Comparison of ENCODE assay signal across 31 mouse cellular contexts in genomic region chr7:44919127-44919526, GRCm38 (mm10). TPM values are rescaled to one million over a fixed set of nuclear protein-coding genes. Genes with fewer than 3 reads are reported as not detected.
DNase-seq lines count a peak whose midpoint lies in the region; ATAC-seq lines count a peak whose summit lies in the region.
"Had no signal": no experiment of that assay in that cellular context is flagged by ENCODE, and none has a peak within 500 bp of the region (broad histone marks: within the 10 kb centered on the region; RNA-seq: fewer than 3 reads in every experiment).

No protein-coding gene starts in this region.

- peaks cover 21% of the 10 kb centered on the region for H3K4me1 ChIP-seq in heart, embryonic 11.5 days (ENCODE audit: control insufficient read depth, insufficient read depth, low read length)
- peaks cover 59% of the 10 kb centered on the region for H3K4me1 ChIP-seq in liver, embryonic 12.5 days
- H3K4me1 ChIP-seq in embryonic facial prominence, embryonic 14.5 days (ENCODE audit: control insufficient read depth, insufficient read depth, low read length): no peaks in the 10 kb centered on the region
- H3K4me1 ChIP-seq in kidney, embryonic 15.5 days: peaks cover 6% of the 10 kb centered on the region; the same call in 1 of the 2 replicates
- H3K4me1 ChIP-seq: embryonic facial prominence, embryonic 12.5 days; forebrain, embryonic 12.5 days; limb, embryonic 13.5 days; midbrain, embryonic 12.5 days had no signal

- ATAC-seq in heart, embryonic 11.5 days (replicated peaks; ENCODE audit: insufficient number of reproducible peaks, low FRiP score, low TSS enrichment): no peak
- ATAC-seq in liver, embryonic 12.5 days: no peak
- no peak for ATAC-seq in embryonic facial prominence, embryonic 14.5 days (ENCODE audit: low read depth)
- ATAC-seq in kidney, embryonic 15.5 days (replicated peaks; ENCODE audit: low FRiP score): no peak
- ATAC-seq: activated CD4-positive, CD25-positive, alpha-beta regulatory T cell, adult 4 months; forebrain, postnatal 0 days; hindbrain, embryonic 16.5 days; lung, postnatal 0 days had no signal

- DNase-seq in heart, adult 9 months (ENCODE audit: low spot score in 2 of 2): no peak
- DNase-seq in liver: no peak
- peak; percentile 56 for DNase-seq in Muller cell, postnatal 12 days (ENCODE audit: inconsistent ontology term)
- peak; percentile 41 for DNase-seq in embryonic facial prominence, embryonic 14.5 days (ENCODE audit: low spot score)
- DNase-seq: adrenal gland, adult 2 months; B cell, adult 2 months; cerebellum, adult 8-10 months; forebrain, postnatal 0 days; gastrocnemius, postnatal 14 days; heart, postnatal 10 days; kidney, adult 8-10 months; kidney, postnatal 10 days; layer of hippocampus, adult 9-11 months; lung, postnatal 4 days; spleen, adult 18-20 months; thymus, adult 18-20 months; thymus, postnatal 25 days had no signal

- H3K9me3 ChIP-seq in heart, embryonic 11.5 days (replicated peaks; ENCODE audit: control insufficient read depth, low read length): no peaks in the 10 kb centered on the region
- H3K9me3 ChIP-seq in liver, embryonic 12.5 days (replicated peaks): no peaks in the 10 kb centered on the region
- no peaks in the 10 kb centered on the region for H3K9me3 ChIP-seq in embryonic facial prominence, embryonic 14.5 days (ENCODE audit: control insufficient read depth, low read length)
- no peaks in the 10 kb centered on the region for H3K9me3 ChIP-seq in kidney, embryonic 15.5 days (replicated peaks)
- H3K9me3 ChIP-seq: embryonic facial prominence, embryonic 12.5 days; forebrain, embryonic 12.5 days; heart, embryonic 13.5 days; limb, embryonic 13.5 days; megakaryocyte, embryonic 14.5 days; midbrain, embryonic 12.5 days had no signal

- H3K27me3 ChIP-seq in heart, embryonic 11.5 days (ENCODE audit: control insufficient read depth, insufficient read depth, low read length): no peaks in the 10 kb centered on the region
- no peaks in the 10 kb centered on the region for H3K27me3 ChIP-seq in liver, embryonic 12.5 days (replicated peaks)
- H3K27me3 ChIP-seq in embryonic facial prominence, embryonic 14.5 days (replicated peaks; ENCODE audit: control insufficient read depth, insufficient read depth, low read length): no peaks in the 10 kb centered on the region
- H3K27me3 ChIP-seq in kidney, embryonic 15.5 days: no peaks in the 10 kb centered on the region
- H3K27me3 ChIP-seq: embryonic facial prominence, embryonic 12.5 days; forebrain, embryonic 12.5 days; heart, embryonic 13.5 days; limb, embryonic 13.5 days; megakaryocyte, embryonic 14.5 days; midbrain, embryonic 12.5 days had no signal

- 87% methylated on average over 5 of the region's 5 CpGs for WGBS in heart, embryonic 11.5 days (ENCODE audit: insufficient replicate concordance)
- WGBS in liver, embryonic 12.5 days (ENCODE audit: insufficient replicate concordance): 88% methylated on average over 5 of the region's 5 CpGs
- 72% methylated on average over 5 of the region's 5 CpGs for WGBS in embryonic facial prominence, embryonic 14.5 days
- WGBS in kidney, embryonic 15.5 days: 95% methylated on average over 5 of the region's 5 CpGs

- no peak overlapping the region for H3K27ac ChIP-seq in heart, embryonic 11.5 days (ENCODE audit: low read depth, low read length)
- H3K27ac ChIP-seq in liver, embryonic 12.5 days: peak overlapping the region; percentile 74; the same call in 1 of the 2 replicates
- peak overlapping the region; percentile 72 for H3K27ac ChIP-seq in embryonic facial prominence, embryonic 14.5 days (replicated peaks; ENCODE audit: low read depth, low read length)
- no peak overlapping the region for H3K27ac ChIP-seq in kidney, embryonic 15.5 days
- H3K27ac ChIP-seq: embryonic facial prominence, embryonic 12.5 days; forebrain, embryonic 12.5 days; heart, embryonic 13.5 days; limb, embryonic 13.5 days; midbrain, embryonic 12.5 days had no signal

- peaks cover 27% of the 10 kb centered on the region for H3K36me3 ChIP-seq in heart, embryonic 11.5 days (ENCODE audit: control insufficient read depth, insufficient read depth, low read length)
- H3K36me3 ChIP-seq in liver, embryonic 12.5 days: peaks cover 96% of the 10 kb centered on the region
- peaks cover 61% of the 10 kb centered on the region for H3K36me3 ChIP-seq in embryonic facial prominence, embryonic 14.5 days (ENCODE audit: control insufficient read depth, insufficient read depth, low read length)
- H3K36me3 ChIP-seq in kidney, embryonic 15.5 days: peaks cover 66% of the 10 kb centered on the region

- no peak overlapping the region for H3K4me3 ChIP-seq in heart, embryonic 11.5 days (ENCODE audit: low read depth, low read length)
- no peak overlapping the region for H3K4me3 ChIP-seq in liver, embryonic 12.5 days
- H3K4me3 ChIP-seq in embryonic facial prominence, embryonic 14.5 days (ENCODE audit: low read depth, low read length): no peak overlapping the region
- no peak overlapping the region for H3K4me3 ChIP-seq in kidney, embryonic 15.5 days (replicated peaks)
- H3K4me3 ChIP-seq: embryonic facial prominence, embryonic 12.5 days; forebrain, embryonic 12.5 days; heart, embryonic 13.5 days; limb, embryonic 13.5 days; megakaryocyte, embryonic 14.5 days; midbrain, embryonic 12.5 days had no signal

- 0 out of 2 replicates have a peak overlapping the region, but pooled peaks have one; percentile 28 for H3K9ac ChIP-seq in heart, embryonic 11.5 days (ENCODE audit: low read depth, low read length)
- no peak overlapping the region for H3K9ac ChIP-seq in liver, embryonic 12.5 days
- no peak overlapping the region for H3K9ac ChIP-seq in embryonic facial prominence, embryonic 14.5 days (ENCODE audit: low read depth, low read length)
- no peak overlapping the region for H3K9ac ChIP-seq in kidney, embryonic 15.5 days
- H3K9ac ChIP-seq: embryonic facial prominence, embryonic 12.5 days; forebrain, embryonic 12.5 days; forebrain, postnatal 0 days; heart, embryonic 13.5 days; limb, embryonic 13.5 days; midbrain, embryonic 12.5 days had no signal

- H3K4me2 ChIP-seq in heart, embryonic 11.5 days: no peak overlapping the region
- no peak overlapping the region for H3K4me2 ChIP-seq in liver, embryonic 12.5 days
- H3K4me2 ChIP-seq in embryonic facial prominence, embryonic 14.5 days (ENCODE audit: low read depth, low read length): no peak overlapping the region
- no peak overlapping the region for H3K4me2 ChIP-seq in kidney, embryonic 15.5 days
- H3K4me2 ChIP-seq: embryonic facial prominence, embryonic 12.5 days; forebrain, embryonic 12.5 days; heart, embryonic 13.5 days; limb, embryonic 13.5 days; midbrain, embryonic 12.5 days had no signal

RNA-seq across cellular contexts. Expression of gene Ap2a1, which starts 10.2 kb away (rescaled TPM):
- 69.1 and 77.3 TPM in 2 replicates for polyA plus RNA-seq in heart, embryonic 11.5 days (2014; fragmentation: Nextera tagmentation; extraction: Ambion mirVana)
- polyA plus RNA-seq in liver, embryonic 12.5 days (2016; fragmentation: Nextera tagmentation; extraction: Ambion mirVana): 85.1 and 86.5 TPM in 2 replicates
- 73.5 and 79.8 TPM in 2 replicates for polyA plus RNA-seq in embryonic facial prominence, embryonic 14.5 days (2014; fragmentation: Nextera tagmentation; extraction: Ambion mirVana)
- polyA plus RNA-seq in kidney, embryonic 15.5 days (2015; fragmentation: Nextera tagmentation; extraction: Ambion mirVana): 74.2 and 79.1 TPM in 2 replicates

RNA-seq across cellular contexts. Expression of gene Fuz, which starts 23.2 kb away (rescaled TPM):
- polyA plus RNA-seq in heart, embryonic 11.5 days (2014; fragmentation: Nextera tagmentation; extraction: Ambion mirVana): 12.2 and 12.8 TPM in 2 replicates
- 9.0 and 11.4 TPM in 2 replicates for polyA plus RNA-seq in liver, embryonic 12.5 days (2016; fragmentation: Nextera tagmentation; extraction: Ambion mirVana)
- polyA plus RNA-seq in embryonic facial prominence, embryonic 14.5 days (2014; fragmentation: Nextera tagmentation; extraction: Ambion mirVana): 16.9 and 19.7 TPM in 2 replicates
- polyA plus RNA-seq in kidney, embryonic 15.5 days (2015; fragmentation: Nextera tagmentation; extraction: Ambion mirVana): 22.3 and 24.0 TPM in 2 replicates

RNA-seq across cellular contexts. Expression of gene Tsks, which starts 23.9 kb away (rescaled TPM):
- not detected in 2 replicates for polyA plus RNA-seq in heart, embryonic 11.5 days (2014; fragmentation: Nextera tagmentation; extraction: Ambion mirVana)
- 0.33 TPM in 1 of 2 replicates, not detected in the other for polyA plus RNA-seq in liver, embryonic 12.5 days (2016; fragmentation: Nextera tagmentation; extraction: Ambion mirVana)
- 0.30 TPM in 1 of 2 replicates, not detected in the other for polyA plus RNA-seq in embryonic facial prominence, embryonic 14.5 days (2014; fragmentation: Nextera tagmentation; extraction: Ambion mirVana)
- polyA plus RNA-seq in kidney, embryonic 15.5 days (2015; fragmentation: Nextera tagmentation; extraction: Ambion mirVana): 0.14 TPM in 2 replicates
- polyA plus RNA-seq: activated CD4-positive, CD25-positive, alpha-beta regulatory T cell, adult 4 months; hindbrain, embryonic 16.5 days; intestine, embryonic 14.5 days; large intestine, adult 2 months had no signal

RNA-seq across cellular contexts. Expression of gene Med25, which starts 26.6 kb away (rescaled TPM):
- 47.3 and 51.9 TPM in 2 replicates for polyA plus RNA-seq in heart, embryonic 11.5 days (2014; fragmentation: Nextera tagmentation; extraction: Ambion mirVana)
- polyA plus RNA-seq in liver, embryonic 12.5 days (2016; fragmentation: Nextera tagmentation; extraction: Ambion mirVana): 60.4 and 61.0 TPM in 2 replicates
- 62.5 and 64.2 TPM in 2 replicates for polyA plus RNA-seq in embryonic facial prominence, embryonic 14.5 days (2014; fragmentation: Nextera tagmentation; extraction: Ambion mirVana)
- 103 and 126 TPM in 2 replicates for polyA plus RNA-seq in kidney, embryonic 15.5 days (2015; fragmentation: Nextera tagmentation; extraction: Ambion mirVana)

RNA-seq across cellular contexts. Expression of gene Ptov1, which starts 49.5 kb away (rescaled TPM):
- polyA plus RNA-seq in heart, embryonic 11.5 days (2014; fragmentation: Nextera tagmentation; extraction: Ambion mirVana): 205 and 218 TPM in 2 replicates
- 114 and 121 TPM in 2 replicates for polyA plus RNA-seq in liver, embryonic 12.5 days (2016; fragmentation: Nextera tagmentation; extraction: Ambion mirVana)
- polyA plus RNA-seq in embryonic facial prominence, embryonic 14.5 days (2014; fragmentation: Nextera tagmentation; extraction: Ambion mirVana): 398 and 442 TPM in 2 replicates
- 411 and 437 TPM in 2 replicates for polyA plus RNA-seq in kidney, embryonic 15.5 days (2015; fragmentation: Nextera tagmentation; extraction: Ambion mirVana)

Comparison
In these comparisons a context has a peak if more than half of its experiments do, and no peak if none do; other contexts are left out.
1. H3K27ac ChIP-seq: peak in liver, embryonic 12.5 days (single experiment) and embryonic facial prominence, embryonic 14.5 days (single experiment); none in heart, embryonic 11.5 days (single experiment) and kidney, embryonic 15.5 days (single experiment).
2. DNase-seq: peak in Muller cell, postnatal 12 days (single experiment) and embryonic facial prominence, embryonic 14.5 days (single experiment); none in heart, adult 9 months (0 of 2) and liver (single experiment).